Mouse (Mus musculus) frontal cortex, adult (tissue): Measurements from ENCODE around the gene Tas2r116.

Experiments
- ATAC-seq: cut with Nextera tagmentation; 2 replicates; pipeline ENCODE4 v1.9.2; 2017; ENCODE audit warnings: mild to moderate bottlenecking, moderate library complexity, mixed read lengths; ENCODE audit not compliant: low TSS enrichment

Gene Tas2r116

DNA sequence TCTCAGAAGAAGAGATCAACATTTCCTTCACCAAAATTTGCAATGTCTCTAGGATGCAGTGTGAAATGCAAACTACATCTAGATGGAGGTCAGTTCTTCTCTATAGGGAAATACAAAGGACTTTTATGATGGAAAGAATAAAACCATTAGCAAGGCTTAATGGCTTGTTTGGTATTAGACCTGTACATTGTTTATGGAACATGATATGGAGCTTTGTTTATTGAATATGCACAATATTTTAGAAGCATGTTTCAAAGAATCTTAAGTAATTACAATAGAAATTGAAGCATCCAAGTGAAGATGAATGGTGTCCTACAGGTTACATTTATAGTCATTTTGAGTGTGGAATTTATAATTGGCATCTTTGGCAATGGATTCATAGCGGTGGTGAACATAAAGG, at the start of gene Tas2r116:
Tas2r116 (plus strand) TSS at position 301 of the 400 bp plus-strand sequence.
- no peak for ATAC-seq

DNA sequence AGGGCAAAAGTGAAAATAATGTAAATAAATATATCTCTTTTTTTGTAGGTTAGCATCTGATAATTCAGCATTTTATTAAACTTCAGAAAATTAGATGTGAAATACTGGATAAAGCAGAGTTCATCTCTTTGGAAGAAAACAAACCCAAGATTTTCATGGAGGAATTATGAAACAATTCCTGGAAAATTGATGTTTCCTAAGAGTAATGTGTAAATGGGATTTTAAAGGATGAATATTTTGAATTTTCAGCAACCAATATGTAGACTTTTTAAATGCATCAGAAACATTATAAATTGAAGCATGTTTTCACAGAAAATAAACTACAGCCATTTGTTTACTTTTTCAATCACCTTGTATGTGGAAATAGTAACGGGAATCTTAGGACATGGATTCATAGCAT, 8.4 kb upstream of the Tas2r116 start, which contains the start of gene Tas2r123:
Tas2r123 (plus strand) TSS at position 301 of the 400 bp plus-strand sequence.
- ATAC-seq, result no peak

DNA sequence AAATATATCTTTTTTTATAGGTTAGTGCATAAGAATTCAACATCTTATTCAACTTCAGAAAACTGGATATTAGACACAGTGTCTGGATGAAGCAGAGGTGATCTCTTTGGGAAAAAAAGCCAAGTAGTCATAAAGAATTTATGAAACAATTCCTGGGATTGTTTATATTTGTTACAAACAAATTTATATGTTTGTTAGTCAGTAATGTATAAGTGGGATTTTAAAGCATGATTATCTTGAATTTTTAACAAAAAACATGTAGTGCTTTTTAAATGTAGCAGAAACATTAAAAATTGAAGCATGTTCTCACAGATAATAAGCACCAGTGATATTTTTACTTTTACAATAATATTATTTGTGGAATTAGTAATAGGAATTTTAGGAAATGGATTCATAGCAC, 12.5 kb downstream of the Tas2r116 start, which contains the start of gene Tas2r110:
Tas2r110 (plus strand) TSS at position 301 of the 400 bp plus-strand sequence.
- ATAC-seq, result no peak

DNA sequence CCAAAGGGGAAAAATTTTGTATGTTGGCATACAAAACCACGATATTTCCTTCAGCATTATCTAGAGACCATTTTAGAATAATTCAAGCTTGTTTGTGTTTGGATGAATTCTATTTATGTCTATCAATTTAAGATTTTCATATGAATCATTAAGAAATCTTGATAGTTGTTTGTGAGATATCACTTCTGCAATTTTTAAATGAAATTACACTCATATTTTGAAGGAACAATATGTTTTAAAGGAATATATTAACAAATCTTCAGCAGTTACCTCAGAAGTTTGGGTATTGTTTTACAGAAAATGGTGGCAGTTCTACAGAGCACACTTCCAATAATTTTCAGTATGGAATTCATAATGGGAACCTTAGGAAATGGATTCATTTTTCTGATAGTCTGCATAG, 37.5 kb downstream of the Tas2r116 start, which contains the start of gene Tas2r113:
Tas2r113 (plus strand) TSS at position 301 of the 400 bp plus-strand sequence.
- no peak for ATAC-seq
